Comparison of ENCODE assay signal across 21 mouse cellular contexts in genomic region chr5:136494288-136494687, GRCm38 (mm10).
"Had no signal": no experiment of that assay in that cellular context is flagged by ENCODE, and none has a peak within 500 bp of the region (broad histone marks: within the 10 kb centered on the region; RNA-seq: fewer than 3 reads in every experiment).

No protein-coding gene starts in this region.

- H3K4me1 ChIP-seq: stomach, embryonic 15.5 days had no signal

- ATAC-seq: intestine, postnatal 0 days; lung, postnatal 0 days; midbrain, embryonic 15.5 days had no signal

- DNase-seq: kidney, adult 2 months; kidney, postnatal 25 days; left cerebral cortex, postnatal 4 days; lung, embryonic 14.5 days; right cerebral cortex, adult 18-20 months; right cerebral cortex, postnatal 14 days; right cerebral cortex, postnatal 4 days; spleen, adult 18-20 months; thymus, postnatal 25 days had no signal

- H3K4me3 ChIP-seq: layer of hippocampus, adult 2 months; limb, embryonic 12.5 days; limb, embryonic 15.5 days; midbrain, embryonic 12.5 days; midbrain, embryonic 15.5 days; neural tube, embryonic 12.5 days; neural tube, embryonic 15.5 days; stomach, embryonic 15.5 days had no signal

- H3K27me3 ChIP-seq: midbrain, embryonic 12.5 days; midbrain, embryonic 15.5 days; neural tube, embryonic 12.5 days; neural tube, embryonic 15.5 days; stomach, embryonic 15.5 days had no signal

- H3K9me3 ChIP-seq: limb, embryonic 12.5 days; limb, embryonic 15.5 days; midbrain, embryonic 12.5 days; midbrain, embryonic 15.5 days; neural tube, embryonic 12.5 days; neural tube, embryonic 15.5 days; stomach, embryonic 15.5 days had no signal

- H3K9ac ChIP-seq: limb, embryonic 12.5 days; limb, embryonic 15.5 days; lung, embryonic 14.5 days; midbrain, embryonic 12.5 days; midbrain, embryonic 15.5 days; neural tube, embryonic 12.5 days; neural tube, embryonic 15.5 days; stomach, embryonic 15.5 days had no signal

- H3K4me2 ChIP-seq: limb, embryonic 12.5 days; limb, embryonic 15.5 days; lung, embryonic 14.5 days; midbrain, embryonic 12.5 days; midbrain, embryonic 15.5 days; neural tube, embryonic 12.5 days; neural tube, embryonic 15.5 days; stomach, embryonic 15.5 days had no signal

- H3K27ac ChIP-seq: kidney, postnatal 0 days; layer of hippocampus, adult 2 months; limb, embryonic 12.5 days; limb, embryonic 15.5 days; macrophage; midbrain, embryonic 12.5 days; midbrain, embryonic 15.5 days; neural tube, embryonic 12.5 days; neural tube, embryonic 15.5 days; stomach, embryonic 15.5 days had no signal

- H3K36me3 ChIP-seq: limb, embryonic 12.5 days; limb, embryonic 15.5 days; midbrain, embryonic 12.5 days; midbrain, embryonic 15.5 days; neural tube, embryonic 12.5 days; neural tube, embryonic 15.5 days; stomach, embryonic 15.5 days had no signal
